Mouse (Mus musculus): ENCODE results near the gene Syvn1. TPM values are rescaled to one million over a fixed set of nuclear protein-coding genes. Genes with fewer than 3 reads are reported as not detected.
A peak's percentile ranks its signal among the peaks of the same experiment; 100 is the strongest.
"Not testable (repeated sequence)": the region's sequence is repeated elsewhere in the genome, so short reads cannot be mapped to it uniquely, and the experiment has no call there.

The Syvn1 gene
- polyA plus RNA-seq, 1 experiment: 76.7 TPM

DNA sequence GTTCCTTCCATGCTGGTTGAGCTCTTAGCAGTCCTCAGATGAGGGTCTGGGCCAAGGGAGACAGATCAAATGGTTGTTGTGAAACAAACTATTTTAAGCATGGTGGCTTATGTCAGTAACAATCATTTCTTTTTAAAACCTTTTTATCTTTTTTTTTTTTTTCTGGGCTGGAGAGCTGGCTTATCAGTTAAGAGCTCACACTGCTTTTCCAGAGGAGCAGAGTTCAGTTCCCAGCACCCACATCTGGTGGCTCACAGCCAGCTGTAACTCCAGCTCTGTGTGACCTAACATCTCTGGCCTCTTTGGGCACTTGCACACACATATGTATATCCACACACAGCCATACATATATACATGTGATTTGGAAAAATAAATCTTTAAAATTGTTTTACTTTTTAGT is 8.7 kb upstream of the Syvn1 start:
- DNase-seq (ENCODE audit: low read depth, low spot score): no peak

DNA sequence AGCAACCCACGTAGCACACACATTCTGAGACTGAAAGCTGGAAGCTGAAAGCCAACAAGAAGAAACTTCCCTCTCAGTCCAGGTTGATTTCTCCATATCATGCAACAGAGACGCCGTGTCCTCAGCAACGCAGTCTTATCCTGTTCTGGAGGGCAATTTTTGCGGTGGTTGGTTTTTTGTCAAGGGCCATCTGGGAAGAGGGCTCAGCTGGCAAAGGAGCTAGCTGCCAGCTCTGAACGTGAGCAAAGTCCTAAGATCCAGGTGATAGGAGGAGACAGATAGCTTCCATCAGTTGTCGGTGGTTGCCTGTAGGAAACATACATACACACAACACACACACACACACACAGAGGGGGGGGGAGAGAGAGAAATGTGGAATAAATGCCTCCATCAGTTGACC is 8.1 kb upstream of the Syvn1 start:
- WGBS: 77% methylated on average over 7 of the region's 7 CpGs
- no peak for DNase-seq (ENCODE audit: low read depth, low spot score)

DNA sequence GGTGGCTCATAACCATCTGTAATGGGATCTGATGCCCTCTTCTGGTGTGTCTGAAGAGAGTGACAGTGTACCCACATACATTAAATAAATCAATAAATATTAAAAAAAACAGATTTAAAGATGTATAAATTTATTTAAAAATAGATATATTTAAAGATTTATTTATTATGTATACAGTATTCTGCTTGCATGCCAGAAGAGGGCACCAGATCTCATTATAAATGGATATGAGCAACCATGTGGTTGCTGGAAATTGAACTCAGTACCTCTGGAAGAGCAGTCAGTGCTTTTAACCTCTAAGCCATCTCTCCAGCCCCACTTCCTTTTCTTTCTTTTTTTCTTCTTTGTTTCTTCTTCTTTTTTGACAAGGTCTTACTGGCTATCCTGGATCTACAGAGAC is 6.4 kb upstream of the Syvn1 start:
- DNase-seq (ENCODE audit: low read depth, low spot score): no peak

DNA sequence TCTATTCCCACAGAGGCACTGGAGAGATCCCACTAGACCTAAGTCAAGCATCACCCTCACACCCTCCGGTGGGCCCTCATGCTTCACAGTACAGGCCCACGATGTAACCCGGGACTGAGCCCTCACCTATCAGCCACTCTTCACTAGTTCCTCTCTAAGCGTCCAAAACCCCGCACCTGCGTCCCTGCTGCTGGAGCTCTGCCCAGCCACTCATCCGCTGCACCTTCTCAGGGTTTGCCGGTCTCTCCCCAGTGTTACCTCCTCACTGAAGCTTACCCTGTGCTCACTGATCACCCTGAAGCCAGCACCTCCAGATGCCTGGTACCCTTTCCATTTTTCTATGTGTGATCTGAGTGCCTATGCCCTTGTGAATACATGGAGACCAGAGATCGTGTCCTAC is 4.1 kb upstream of the Syvn1 start:
- 83% methylated on average over 9 of the region's 9 CpGs for WGBS
- no peak for DNase-seq (ENCODE audit: low read depth, low spot score)

DNA sequence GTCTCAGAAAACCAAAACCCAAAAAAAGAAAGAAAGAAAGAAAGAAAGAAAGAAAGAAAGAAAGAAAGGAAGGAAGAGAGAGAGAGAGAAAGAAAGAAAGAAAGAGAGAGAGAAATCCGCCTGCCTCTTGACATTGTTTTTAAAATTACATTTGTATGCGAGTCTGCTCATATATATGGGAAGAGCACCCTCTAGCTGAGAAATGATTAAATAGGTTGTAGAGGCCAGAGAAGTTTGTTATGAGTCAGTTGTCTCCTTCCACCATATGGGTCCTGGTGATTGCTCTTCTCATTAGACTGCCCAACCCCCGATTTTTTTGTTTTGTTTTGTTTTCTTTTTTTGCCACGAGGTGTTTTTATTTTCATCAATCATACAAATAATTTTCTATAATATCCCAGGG is 2.3 kb upstream of the Syvn1 start:
- 23% methylated on average over 4 of the region's 4 CpGs for WGBS
- DNase-seq (ENCODE audit: low read depth, low spot score): not testable (repeated sequence)

GRCm38 (mm10) chr19:6045366-6046293 is 746 bp upstream of the Syvn1 start:
- DNase-seq (ENCODE audit: low read depth, low spot score): no peak
- WGBS: 9% methylated on average over 20 of the region's 20 CpGs

- WGBS: under 1% methylated on average over 44 of the region's 44 CpGs
- DNase-seq (ENCODE audit: low read depth, low spot score): no peak
These were observed 950 bp downstream of the Syvn1 start for GRCm38 (mm10) chr19:6047154-6047898.

GRCm38 (mm10) chr19:6047899-6048166 is 1.5 kb downstream of the Syvn1 start:
- DNase-seq (ENCODE audit: low read depth, low spot score): no peak
- WGBS: 70% methylated on average over 8 of the region's 8 CpGs

DNA sequence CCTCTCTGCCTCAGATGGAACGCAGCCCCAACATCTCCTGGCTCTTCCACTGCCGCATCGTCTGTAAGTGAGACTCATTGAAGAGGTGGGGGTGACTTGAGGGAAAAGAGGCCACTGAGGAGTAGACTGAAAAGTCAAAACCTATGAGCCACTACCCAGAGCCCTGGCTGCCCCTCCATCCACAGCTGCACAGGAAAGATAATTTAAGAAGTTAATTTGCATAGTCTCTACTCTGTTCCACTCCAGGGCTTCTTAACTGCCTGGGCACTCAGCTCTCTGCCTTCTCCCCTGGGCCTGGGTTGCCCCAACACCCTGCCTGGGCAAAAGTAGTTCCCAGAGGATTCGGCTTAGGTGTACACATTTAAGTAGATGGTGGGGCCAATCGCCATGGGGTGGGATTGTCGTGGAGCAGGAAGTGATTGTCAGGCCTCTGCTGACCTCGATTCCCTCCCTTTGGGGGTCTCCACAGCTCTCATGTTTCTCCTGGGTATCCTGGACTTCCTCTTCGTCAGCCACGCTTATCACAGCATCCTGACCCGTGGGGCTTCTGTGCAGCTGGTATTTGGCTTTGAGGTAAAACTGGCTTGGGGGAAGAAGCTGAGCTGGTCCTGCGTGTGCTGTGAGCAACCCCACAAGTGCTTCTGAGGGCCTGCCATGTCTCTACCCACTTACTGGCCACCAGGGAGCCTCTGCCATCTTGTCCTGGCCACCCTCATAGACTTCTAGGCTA is 2.5 kb downstream of the Syvn1 start:
- DNase-seq (ENCODE audit: low read depth, low spot score): no peak
- 86% methylated on average over 11 of the region's 11 CpGs for WGBS

- no peak for DNase-seq (ENCODE audit: low read depth, low spot score)
- WGBS: 79% methylated on average over 7 of the region's 7 CpGs
These were observed 6.1 kb downstream of the Syvn1 start for GRCm38 (mm10) chr19:6052516-6052915.

- 54% methylated on average over 5 of the region's 5 CpGs for WGBS
- DNase-seq (ENCODE audit: low read depth, low spot score): no peak
These were observed 7.9 kb downstream of the Syvn1 start for GRCm38 (mm10) chr19:6054296-6054695.

GRCm38 (mm10) chr19:6056696-6057095 is 10.3 kb downstream of the Syvn1 start:
- DNase-seq (ENCODE audit: low read depth, low spot score): no peak
- 30% methylated on average over 4 of the region's 4 CpGs for WGBS

- under 1% methylated on average over 63 of the region's 63 CpGs for WGBS
- peak; percentile 75 for DNase-seq (ENCODE audit: low read depth, low spot score)
These were observed 11.1 kb downstream of the Syvn1 start, which contains the start of the genes Mrpl49 and Fau for GRCm38 (mm10) chr19:6057313-6058096. TSS of gene Mrpl49 (minus strand) at chr19:6057785. TSS of gene Fau (plus strand) at chr19:6057844.

DNA sequence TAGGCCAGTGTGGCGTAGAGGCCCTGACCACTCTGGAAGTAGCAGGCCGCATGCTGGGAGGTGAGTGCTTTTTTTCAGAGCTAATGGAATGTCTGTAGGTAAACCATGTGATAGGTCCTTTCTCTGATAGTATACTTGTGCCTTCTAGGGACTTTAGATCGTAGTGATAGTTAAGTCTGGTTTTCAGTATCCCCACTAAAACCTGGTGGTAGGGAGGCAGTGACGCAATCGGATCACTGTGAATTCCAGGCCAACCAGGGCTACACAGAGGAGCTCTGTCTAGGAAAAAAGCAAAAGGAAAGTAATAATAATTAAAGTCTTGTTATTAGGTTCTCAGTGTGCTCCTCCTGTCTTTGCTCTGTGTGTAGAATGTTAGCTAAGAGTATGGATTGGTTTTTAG is 12.1 kb downstream of the Syvn1 start:
- DNase-seq (ENCODE audit: low read depth, low spot score): no peak
- WGBS: 13% methylated on average over 5 of the region's 5 CpGs

- 44% methylated on average over 5 of the region's 5 CpGs for WGBS
- no peak for DNase-seq (ENCODE audit: low read depth, low spot score)
These were observed 12.6 kb downstream of the Syvn1 start for GRCm38 (mm10) chr19:6058966-6059365.

DNA sequence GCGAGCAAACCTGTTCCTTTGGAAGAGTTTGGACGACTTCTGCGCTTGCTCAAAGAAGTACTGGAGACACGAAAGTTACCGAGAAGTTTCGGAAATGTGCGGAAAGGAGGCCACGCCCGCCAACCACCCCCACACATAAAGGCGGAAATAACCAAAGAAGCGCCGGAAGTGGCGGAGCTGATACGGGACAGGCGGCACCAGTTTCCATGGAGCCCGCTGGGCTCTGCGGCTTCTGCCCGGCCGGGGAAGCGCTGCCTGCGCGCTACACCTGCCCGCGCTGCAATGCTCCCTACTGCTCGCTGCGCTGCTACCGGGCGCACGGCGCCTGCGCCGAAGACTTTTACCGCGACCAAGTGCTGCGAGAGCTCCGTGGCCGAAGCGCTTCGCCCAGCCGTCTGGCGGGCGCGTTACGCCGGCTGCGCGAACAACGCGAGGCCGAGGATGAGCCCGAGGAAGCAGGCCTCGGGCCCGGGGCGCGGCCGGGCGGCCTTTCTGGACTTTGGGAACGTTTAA is 14.7 kb downstream of the Syvn1 start, which contains the start of gene Znhit2:
Gene Znhit2 (plus strand): TSS at position 172 of the 513 bp plus-strand sequence.
- under 1% methylated on average over 58 of the region's 58 CpGs for WGBS
- DNase-seq (ENCODE audit: low read depth, low spot score): peak; percentile 82

- WGBS: under 1% methylated on average over 44 of the region's 44 CpGs
- DNase-seq (ENCODE audit: low read depth, low spot score): peak; percentile 47
These were observed 15.4 kb downstream of the Syvn1 start for GRCm38 (mm10) chr19:6061641-6062302.

DNA sequence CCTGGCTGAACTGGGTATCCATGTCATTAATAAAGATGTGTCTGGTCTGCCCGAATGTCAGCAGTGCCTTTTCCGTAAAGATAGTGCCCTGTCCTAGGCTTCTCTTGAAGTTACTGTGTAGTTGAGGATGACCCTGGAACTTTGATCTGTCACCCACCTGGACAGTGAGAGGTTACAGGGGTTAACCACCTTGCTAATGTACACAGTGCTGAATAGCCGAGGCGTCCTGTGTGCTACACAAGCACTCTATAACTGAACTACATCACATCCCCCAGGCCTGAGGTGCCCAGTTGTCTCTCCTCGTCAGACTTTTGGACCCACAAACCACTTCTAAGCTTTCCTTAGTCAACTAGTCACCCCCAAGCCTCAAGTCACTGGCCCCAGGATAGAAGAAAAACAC is 16.0 kb downstream of the Syvn1 start:
- no peak for DNase-seq (ENCODE audit: low read depth, low spot score)
- 23% methylated on average over 5 of the region's 5 CpGs for WGBS

DNA sequence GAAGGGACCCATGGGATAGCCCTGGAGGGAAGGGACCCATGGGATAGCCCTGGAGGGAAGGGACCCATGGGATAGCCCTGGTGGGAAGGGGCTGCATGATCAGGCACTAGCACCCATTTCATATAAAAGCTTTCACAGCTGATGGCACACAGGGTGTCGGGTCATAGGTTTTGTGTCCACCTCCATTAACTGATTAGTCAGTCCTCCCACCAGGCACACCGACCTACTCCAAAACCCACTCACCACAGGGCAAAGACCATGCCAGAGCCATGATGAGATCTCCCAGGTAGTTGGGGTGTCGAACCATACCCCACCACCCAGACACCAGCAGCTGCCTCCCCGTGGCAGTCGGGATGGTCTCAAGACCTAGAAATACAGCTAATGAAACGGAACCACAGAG is 16.7 kb downstream of the Syvn1 start:
- DNase-seq (ENCODE audit: low read depth, low spot score): no peak
- WGBS: 94% methylated on average over 6 of the region's 6 CpGs
